Mouse (Mus musculus): ENCODE data around the gene Srsf10. TPM values are rescaled to one million over a fixed set of nuclear protein-coding genes. Genes with fewer than 3 reads are reported as not detected.
A peak's percentile ranks its signal among the peaks of the same experiment; 100 is the strongest.

Gene Srsf10
- polyA plus RNA-seq, 1 experiment, result 54.7 TPM

DNA sequence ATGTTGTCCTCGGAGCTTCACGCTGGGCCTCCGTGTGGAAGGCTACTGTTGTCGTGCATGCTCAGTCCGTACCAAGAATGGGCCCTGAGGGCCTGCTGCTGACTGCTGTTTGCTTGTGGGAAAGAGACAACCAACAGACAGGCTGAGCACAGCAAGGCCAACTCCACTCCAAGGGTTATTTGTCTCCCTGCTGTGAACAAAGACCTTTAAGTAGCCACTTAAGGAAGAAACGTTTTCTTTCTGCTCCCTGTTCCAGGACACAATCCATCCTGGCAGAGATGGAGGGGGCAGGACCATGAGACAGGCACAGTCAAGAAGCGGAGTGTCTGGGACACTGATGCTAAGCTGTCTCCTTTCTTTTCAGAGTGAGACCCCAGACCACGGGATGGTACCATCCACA is 31.3 kb upstream of the Srsf10 start:
- TF ChIP-seq CTCF (IDR thresholded peaks at IDR 0.05; ENCODE audit: borderline replicate concordance, insufficient read depth, low read depth, low read length), result no peak
- no peak for TF ChIP-seq POLR2A (IDR thresholded peaks at IDR 0.05; ENCODE audit: borderline replicate concordance, insufficient read depth, low read length)
- no peak for DNase-seq
- Histone ChIP-seq H3K27ac (ENCODE audit: insufficient read depth, low read length) (no peak overlapping the region), H3K27me3 (ENCODE audit: control insufficient read depth, insufficient read depth, low read length) (no peaks in the 10 kb centered on the region), H3K4me3 (replicated peaks; ENCODE audit: insufficient read depth, low read depth, low read length) (no peak overlapping the region), H3K4me1 (ENCODE audit: control insufficient read depth, insufficient read depth, low read length) (no peaks in the 10 kb centered on the region)
- 39% methylated on average over 8 of the region's 8 CpGs for WGBS

DNA sequence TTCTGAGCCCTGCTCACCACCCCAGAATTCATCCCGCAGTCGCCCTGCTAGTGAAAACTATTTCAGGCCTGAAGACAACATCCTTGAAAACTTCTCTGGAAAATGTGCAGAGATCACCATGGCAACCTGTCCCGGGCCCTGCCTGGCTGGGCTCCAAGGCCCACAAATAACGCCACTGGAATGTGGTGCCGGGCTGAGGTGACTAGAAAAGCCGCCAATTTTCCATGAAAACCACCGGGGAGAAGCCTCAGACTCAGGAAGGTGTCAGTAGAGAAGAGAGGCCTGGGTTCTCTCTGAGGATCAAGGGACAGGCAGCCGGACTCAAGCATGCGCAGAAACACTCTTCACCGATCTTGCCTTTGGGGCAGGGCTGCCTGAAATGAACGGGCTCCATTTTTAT is 27.1 kb upstream of the Srsf10 start:
- no peaks in the 10 kb centered on the region for H3K27me3 ChIP-seq (ENCODE audit: control insufficient read depth, insufficient read depth, low read length)
- no peaks in the 10 kb centered on the region for H3K4me1 ChIP-seq (ENCODE audit: control insufficient read depth, insufficient read depth, low read length)
- peak; percentile 28 to 41 for DNase-seq
- TF ChIP-seq POLR2A (IDR thresholded peaks at IDR 0.05; ENCODE audit: borderline replicate concordance, insufficient read depth, low read length) (no peak), CTCF (IDR thresholded peaks at IDR 0.05; ENCODE audit: borderline replicate concordance, insufficient read depth, low read depth, low read length) (no peak)
- H3K4me3 ChIP-seq (replicated peaks; ENCODE audit: insufficient read depth, low read depth, low read length), result no peak overlapping the region
- H3K27ac ChIP-seq (ENCODE audit: insufficient read depth, low read length), result no peak overlapping the region
- WGBS, result 12% methylated on average over 11 of the region's 11 CpGs

- TF ChIP-seq CTCF (IDR thresholded peaks at IDR 0.05; ENCODE audit: borderline replicate concordance, insufficient read depth, low read depth, low read length) (no peak), POLR2A (IDR thresholded peaks at IDR 0.05; ENCODE audit: borderline replicate concordance, insufficient read depth, low read length) (no peak)
- Histone ChIP-seq H3K27me3 (ENCODE audit: control insufficient read depth, insufficient read depth, low read length) (no peaks in the 10 kb centered on the region), H3K4me3 (replicated peaks; ENCODE audit: insufficient read depth, low read depth, low read length) (no peak overlapping the region), H3K27ac (ENCODE audit: insufficient read depth, low read length) (no peak overlapping the region; the same call in 1 of the 2 replicates), H3K4me1 (ENCODE audit: control insufficient read depth, insufficient read depth, low read length) (no peaks in the 10 kb centered on the region)
- 32% methylated on average over 11 of the region's 11 CpGs for WGBS
- DNase-seq, result no peak
Observed at GRCm38 (mm10) chr4:135832070-135832469, 23.5 kb upstream of the Srsf10 start.

DNA sequence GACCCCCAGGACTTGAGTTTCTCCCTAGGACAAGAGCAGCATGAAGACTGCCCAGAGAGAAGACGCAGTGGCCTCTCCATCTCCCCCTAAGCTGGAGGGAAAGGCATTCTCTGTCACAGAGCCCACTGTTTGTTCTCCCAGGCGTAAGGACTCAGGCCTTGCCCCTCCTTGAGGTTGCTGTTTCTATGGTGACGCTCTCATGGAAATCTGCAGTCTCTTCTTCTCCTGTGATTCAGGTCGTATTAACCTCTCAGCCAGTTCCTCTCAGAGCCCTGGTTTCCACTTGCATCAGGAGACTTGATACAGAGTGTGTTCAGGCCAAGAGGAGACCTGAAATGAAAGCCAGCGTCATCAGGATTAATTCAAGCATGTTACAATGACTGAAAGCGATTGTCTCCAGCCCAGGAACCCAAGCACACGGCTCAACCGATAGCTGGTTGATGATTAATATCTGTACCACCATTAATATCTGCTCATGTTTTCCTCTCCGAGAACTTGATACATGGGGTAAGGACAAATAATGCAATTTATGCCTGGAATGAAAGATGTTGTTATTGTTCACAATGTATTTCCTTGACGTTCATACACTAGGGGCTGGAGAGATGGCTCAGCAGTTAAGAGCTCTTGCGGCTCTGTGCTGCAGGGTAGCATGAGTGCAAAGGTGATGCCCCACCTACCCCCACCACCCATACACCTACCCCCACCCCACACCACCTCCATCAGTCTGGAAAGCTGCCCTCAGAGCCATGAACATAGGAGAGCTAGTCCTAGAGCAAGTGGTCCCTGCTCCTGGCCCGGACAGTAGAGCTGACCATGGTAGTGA is 22.0 kb upstream of the Srsf10 start:
- no peak overlapping the region for H3K4me3 ChIP-seq (replicated peaks; ENCODE audit: insufficient read depth, low read depth, low read length)
- no peak for TF ChIP-seq POLR2A (IDR thresholded peaks at IDR 0.05; ENCODE audit: borderline replicate concordance, insufficient read depth, low read length)
- no peak overlapping the region for H3K27ac ChIP-seq (ENCODE audit: insufficient read depth, low read length)
- no peaks in the 10 kb centered on the region; the same call in 1 of the 2 replicates for H3K4me1 ChIP-seq (ENCODE audit: control insufficient read depth, insufficient read depth, low read length)
- H3K27me3 ChIP-seq (ENCODE audit: control insufficient read depth, insufficient read depth, low read length), result no peaks in the 10 kb centered on the region
- WGBS, result 46% methylated on average over 12 of the region's 12 CpGs
- DNase-seq, result no peak

DNA sequence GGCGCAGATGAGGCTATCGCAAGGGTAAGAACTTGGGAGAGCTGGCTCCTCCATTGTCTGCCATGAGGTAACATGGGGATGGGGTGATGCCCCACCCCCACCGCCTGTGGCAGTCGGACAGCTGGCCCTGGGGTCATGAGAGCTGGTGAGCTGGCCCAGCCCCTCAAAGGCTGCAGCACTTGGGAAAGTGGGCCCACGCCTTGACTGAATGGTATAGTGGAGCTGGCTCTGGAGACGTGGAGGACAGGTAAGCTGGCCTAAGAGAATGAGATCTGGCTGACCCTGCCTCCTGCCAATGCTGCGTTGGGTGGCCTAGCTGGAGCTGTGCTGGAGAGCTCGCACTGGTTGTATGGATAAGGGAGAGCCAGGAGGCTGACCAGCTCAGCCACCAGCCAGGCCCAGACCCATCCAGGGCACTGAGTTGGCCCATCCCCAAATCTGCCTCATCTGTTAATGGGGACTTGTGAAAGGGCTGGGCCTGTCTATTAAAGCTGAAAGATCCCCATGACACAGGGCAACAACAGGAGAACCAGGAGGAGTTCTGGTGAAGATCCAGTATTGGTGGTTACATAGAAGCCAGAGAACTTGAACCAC is 21.3 kb upstream of the Srsf10 start:
- Histone ChIP-seq H3K4me3 (replicated peaks; ENCODE audit: insufficient read depth, low read depth, low read length) (no peak overlapping the region), H3K27ac (ENCODE audit: insufficient read depth, low read length) (no peak overlapping the region), H3K4me1 (ENCODE audit: control insufficient read depth, insufficient read depth, low read length) (no peaks in the 10 kb centered on the region; the same call in 1 of the 2 replicates), H3K27me3 (ENCODE audit: control insufficient read depth, insufficient read depth, low read length) (no peaks in the 10 kb centered on the region)
- no peak for DNase-seq
- TF ChIP-seq CTCF (IDR thresholded peaks at IDR 0.05; ENCODE audit: borderline replicate concordance, insufficient read depth, low read depth, low read length), result no peak
- TF ChIP-seq POLR2A (IDR thresholded peaks at IDR 0.05; ENCODE audit: borderline replicate concordance, insufficient read depth, low read length), result no peak
- WGBS, result 76% methylated on average over 8 of the region's 8 CpGs

GRCm38 (mm10) chr4:135838925-135839292 is 16.6 kb upstream of the Srsf10 start:
- H3K27me3 ChIP-seq (ENCODE audit: control insufficient read depth, insufficient read depth, low read length), result no peaks in the 10 kb centered on the region
- 68% methylated on average over 3 of the region's 3 CpGs for WGBS
- no peak overlapping the region for H3K27ac ChIP-seq (ENCODE audit: insufficient read depth, low read length)
- H3K4me1 ChIP-seq (ENCODE audit: control insufficient read depth, insufficient read depth, low read length), result no peaks in the 10 kb centered on the region; the same call in 1 of the 2 replicates
- no peak for DNase-seq
- no peak overlapping the region for H3K4me3 ChIP-seq (replicated peaks; ENCODE audit: insufficient read depth, low read depth, low read length)
- no peak for TF ChIP-seq POLR2A (IDR thresholded peaks at IDR 0.05; ENCODE audit: borderline replicate concordance, insufficient read depth, low read length)
- TF ChIP-seq CTCF (IDR thresholded peaks at IDR 0.05; ENCODE audit: borderline replicate concordance, insufficient read depth, low read depth, low read length), result no peak

DNA sequence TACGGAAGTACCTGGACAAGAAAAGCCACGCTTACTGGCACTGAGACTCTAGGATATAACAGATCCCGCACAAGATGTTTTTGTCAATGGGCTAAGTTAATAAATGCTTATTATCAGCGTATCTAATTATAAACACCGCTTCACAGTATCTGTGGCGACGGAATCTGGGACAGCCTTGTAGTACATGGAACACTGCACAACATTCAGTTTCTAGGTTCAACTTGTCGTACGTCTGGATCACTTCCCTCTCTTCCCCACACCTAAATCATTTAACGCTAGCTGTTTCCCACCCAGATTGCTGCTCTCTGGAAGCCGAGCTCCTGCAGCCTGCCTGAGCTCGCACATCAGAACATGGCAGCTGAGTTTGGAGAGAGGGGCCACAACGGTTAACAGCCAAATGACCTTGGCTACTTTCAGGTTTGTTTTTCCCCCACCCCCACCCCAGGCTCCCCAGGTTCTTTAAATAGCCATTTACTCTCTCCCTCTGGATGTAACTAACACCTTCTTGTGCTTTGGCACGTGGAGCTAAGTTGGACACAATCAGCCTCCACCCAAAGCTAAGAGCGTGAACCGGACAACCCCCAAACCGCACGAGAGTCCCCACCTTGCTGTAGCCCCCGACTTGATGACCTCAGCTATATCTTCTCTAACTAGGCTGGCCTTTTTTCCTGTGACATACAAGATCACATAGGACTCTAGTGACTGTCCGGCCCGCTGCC is 16.1 kb upstream of the Srsf10 start:
- Histone ChIP-seq H3K4me1 (ENCODE audit: control insufficient read depth, insufficient read depth, low read length) (no peaks in the 10 kb centered on the region; the same call in 1 of the 2 replicates), H3K27ac (ENCODE audit: insufficient read depth, low read length) (no peak overlapping the region), H3K27me3 (ENCODE audit: control insufficient read depth, insufficient read depth, low read length) (no peaks in the 10 kb centered on the region), H3K4me3 (replicated peaks; ENCODE audit: insufficient read depth, low read depth, low read length) (no peak overlapping the region)
- WGBS, result 76% methylated on average over 21 of the region's 21 CpGs
- no peak for DNase-seq
- TF ChIP-seq CTCF (IDR thresholded peaks at IDR 0.05; ENCODE audit: borderline replicate concordance, insufficient read depth, low read depth, low read length) (no peak), POLR2A (IDR thresholded peaks at IDR 0.05; ENCODE audit: borderline replicate concordance, insufficient read depth, low read length) (no peak)
